Mouse (Mus musculus): ENCODE data around the gene 9930022D16Rik. TPM values are rescaled to one million over a fixed set of nuclear protein-coding genes. Genes with fewer than 3 reads are reported as not detected.

Gene 9930022D16Rik
- total RNA-seq, 2 experiments from 2014 or later: not detected

GRCm38 (mm10) chr11:109443468-109444263 is 29.9 kb downstream of the 9930022D16Rik start:
- ATAC-seq (replicated peaks; ENCODE audit: low FRiP score, poor library complexity, severe bottlenecking): no peak

- ATAC-seq (replicated peaks; ENCODE audit: low FRiP score, poor library complexity, severe bottlenecking): peak; percentile 60
Observed at GRCm38 (mm10) chr11:109444600-109444999, 30.9 kb downstream of the 9930022D16Rik start.

- ATAC-seq (replicated peaks; ENCODE audit: low FRiP score, poor library complexity, severe bottlenecking): peak; percentile 88
Observed at GRCm38 (mm10) chr11:109445438-109446035, 31.8 kb downstream of the 9930022D16Rik start.

GRCm38 (mm10) chr11:109451169-109451568 is 37.5 kb downstream of the 9930022D16Rik start:
- ATAC-seq (replicated peaks; ENCODE audit: low FRiP score, poor library complexity, severe bottlenecking): no peak

- no peak for ATAC-seq (replicated peaks; ENCODE audit: low FRiP score, poor library complexity, severe bottlenecking)
Observed at GRCm38 (mm10) chr11:109456261-109456660, 42.5 kb downstream of the 9930022D16Rik start.

GRCm38 (mm10) chr11:109458165-109458564 is 44.4 kb downstream of the 9930022D16Rik start:
- ATAC-seq (replicated peaks; ENCODE audit: low FRiP score, poor library complexity, severe bottlenecking): no peak

- ATAC-seq (replicated peaks; ENCODE audit: low FRiP score, poor library complexity, severe bottlenecking): no peak
Observed at GRCm38 (mm10) chr11:109460586-109460985, 46.9 kb downstream of the 9930022D16Rik start.

- ATAC-seq (replicated peaks; ENCODE audit: low FRiP score, poor library complexity, severe bottlenecking): peak; percentile 93
Observed at GRCm38 (mm10) chr11:109465068-109465467, 51.4 kb downstream of the 9930022D16Rik start.

- ATAC-seq (replicated peaks; ENCODE audit: low FRiP score, poor library complexity, severe bottlenecking): no peak
Observed at GRCm38 (mm10) chr11:109466987-109467386, 53.3 kb downstream of the 9930022D16Rik start.

GRCm38 (mm10) chr11:109468133-109468532 is 54.4 kb downstream of the 9930022D16Rik start:
- no peak for ATAC-seq (replicated peaks; ENCODE audit: low FRiP score, poor library complexity, severe bottlenecking)

Other genes starting within 250 kb of the 9930022D16Rik start
- 2.1 TPM in 1 of 2 replicates, not detected in the other for gene Rgs9, start 115.8 kb upstream of the 9930022D16Rik start, total RNA-seq (2015; ENCODE audit: low replicate concordance)
- not detected in 2 replicates for gene Rgs9, start 115.8 kb upstream of the 9930022D16Rik start, total RNA-seq (2017; ENCODE audit: low replicate concordance)
- gene Gna13, start 51.1 kb upstream of the 9930022D16Rik start, total RNA-seq (2015; ENCODE audit: low replicate concordance): 23.4 and 30.0 TPM in 2 replicates
- gene Gna13, start 51.1 kb upstream of the 9930022D16Rik start, total RNA-seq (2017; ENCODE audit: low replicate concordance): 23.4 TPM in 2 replicates
- 16.9 and 38.6 TPM in 2 replicates for gene Amz2, start 12.0 kb downstream of the 9930022D16Rik start, total RNA-seq (2015; ENCODE audit: low replicate concordance)
- 12.9 and 20.4 TPM in 2 replicates for gene Amz2, start 12.0 kb downstream of the 9930022D16Rik start, total RNA-seq (2017; ENCODE audit: low replicate concordance)
- 2.3 and 3.1 TPM in 2 replicates for gene Arsg, start 59.5 kb downstream of the 9930022D16Rik start, total RNA-seq (2015; ENCODE audit: low replicate concordance)
- gene Arsg, start 59.5 kb downstream of the 9930022D16Rik start, total RNA-seq (2017; ENCODE audit: low replicate concordance): 1.7 and 7.7 TPM in 2 replicates
- gene Slc16a6, start 59.7 kb downstream of the 9930022D16Rik start, total RNA-seq (2015; ENCODE audit: low replicate concordance): 98.4 and 101 TPM in 2 replicates
- 65.1 and 113 TPM in 2 replicates for gene Slc16a6, start 59.7 kb downstream of the 9930022D16Rik start, total RNA-seq (2017; ENCODE audit: low replicate concordance)
- gene Wipi1, start 198.1 kb downstream of the 9930022D16Rik start, total RNA-seq (2015; ENCODE audit: low replicate concordance): 20.1 and 24.0 TPM in 2 replicates
- gene Wipi1, start 198.1 kb downstream of the 9930022D16Rik start, total RNA-seq (2017; ENCODE audit: low replicate concordance): 21.0 and 25.6 TPM in 2 replicates
- 30.0 and 33.6 TPM in 2 replicates for gene Prkar1a, start 235.5 kb downstream of the 9930022D16Rik start, total RNA-seq (2015; ENCODE audit: low replicate concordance)
- 20.4 and 23.6 TPM in 2 replicates for gene Prkar1a, start 235.5 kb downstream of the 9930022D16Rik start, total RNA-seq (2017; ENCODE audit: low replicate concordance)